Mouse (Mus musculus) forebrain, embryonic 14.5 days (tissue): ENCODE measurements around the gene Rcan2. TPM values are rescaled to one million over a fixed set of nuclear protein-coding genes. Genes with fewer than 3 reads are reported as not detected.
A peak's percentile ranks its signal among the peaks of the same experiment; 100 is the strongest.

Experiments used
- ATAC-seq: fragments of 200-750 bp; cut with Nextera tagmentation; 2 replicates; pipeline ENCODE4 v1.8.0; 2017; ENCODE audit warnings: mild to moderate bottlenecking, moderate library complexity
- DNase-seq: peaks from one replicate; pipeline ENCODE4 v3.0.0-alpha.2; 2015; ENCODE audit warnings: low spot score
- H3K27ac ChIP-seq: fragments of 300-500 bp; sonication (generic); 2 replicates; pipeline ENCODE4 v1.5.1; 2014; ENCODE audit warnings: low read depth, mild to moderate bottlenecking, control low read depth, low read length, moderate library complexity
- H3K27me3 ChIP-seq: fragments of 300-500 bp; sonication (generic); replicated peaks from 2 replicates; pipeline ENCODE4 v1.6.1; 2014; ENCODE audit warnings: low read length, control low read depth, mixed read lengths; ENCODE audit not compliant: control insufficient read depth, insufficient read depth
- H3K36me3 ChIP-seq: fragments of 300-500 bp; sonication (generic); 2 replicates; pipeline ENCODE4 v1.6.1; 2014; ENCODE audit warnings: low read length, control low read depth; ENCODE audit not compliant: control insufficient read depth, insufficient read depth
- H3K4me1 ChIP-seq: fragments of 300-500 bp; sonication (generic); 2 replicates; pipeline ENCODE4 v1.6.1; 2014; ENCODE audit warnings: antibody characterized with exemption, low read length, control low read depth; ENCODE audit not compliant: control insufficient read depth, insufficient read depth
- H3K4me2 ChIP-seq: fragments of 300-500 bp; sonication (generic); 2 replicates; pipeline ENCODE4 v1.6.1; 2014; ENCODE audit warnings: mild to moderate bottlenecking, control low read depth, low read length
- H3K4me3 ChIP-seq: fragments of 300-500 bp; sonication (generic); 2 replicates; pipeline ENCODE4 v1.5.1; 2014; ENCODE audit warnings: low read depth, low read length, control low read depth
- H3K9ac ChIP-seq: fragments of 300-500 bp; sonication (generic); 2 replicates; pipeline ENCODE4 v1.6.1; 2014; ENCODE audit warnings: mild to moderate bottlenecking, low read length, control low read depth, moderate library complexity
- H3K9me3 ChIP-seq: fragments of 300-500 bp; sonication (generic); replicated peaks from 2 replicates; pipeline ENCODE4 v1.6.1; 2016; ENCODE audit warnings: low read length, control low read depth, mixed read lengths; ENCODE audit not compliant: control insufficient read depth
- WGBS: fragments of 180-500 bp; shearing (Covaris S2); extraction: QIAGEN DNeasy Blood & Tissue Kit; methylation state at CpG from one replicate; pipeline ENCODE4 v1.1.7; 2014; 5-methylcytosine and 5-hydroxymethylcytosine counted together
- polyA plus RNA-seq: library from polyadenylated mRNA; unstranded; fragments of >200 nt; fragmentation: Nextera tagmentation; extraction: Ambion mirVana; gene quantifications from 2 replicates; pipeline ENCODE4 v1.2.1, GENCODE M21; 2014

Rcan2 gene
- polyA plus RNA-seq, 1 experiment from 2014 or later, result 20.2 TPM

GRCm38 (mm10) chr17:43801595-43802373 lies 633 bp downstream of the Rcan2 start:
- WGBS, result under 1% methylated on average over 43 of the region's 55 CpGs
- peak overlapping the region; percentile 78 for H3K9ac ChIP-seq
- peak; percentile 40 for DNase-seq
- peak overlapping the region; percentile 62 for H3K4me3 ChIP-seq
- no peaks in the 10 kb centered on the region for H3K27me3 ChIP-seq
- H3K4me1 ChIP-seq, result peaks cover 3% of the 10 kb centered on the region; the same call in 1 of the 2 replicates
- H3K9me3 ChIP-seq, result no peaks in the 10 kb centered on the region
- H3K4me2 ChIP-seq, result peak overlapping the region; percentile 87
- H3K27ac ChIP-seq, result peak overlapping the region; percentile 33; the same call in 1 of the 2 replicates
- H3K36me3 ChIP-seq, result no peaks in the 10 kb centered on the region
- ATAC-seq, result peak; percentile 88

- WGBS, result 73% methylated on average over 11 of the region's 11 CpGs
- DNase-seq, result no peak
- H3K4me1 ChIP-seq, result peaks cover 3% of the 10 kb centered on the region; the same call in 1 of the 2 replicates
- H3K4me2 ChIP-seq, result peak overlapping the region; percentile 87
- H3K9ac ChIP-seq, result peak overlapping the region; percentile 78; the same call in 1 of the 2 replicates
- H3K27me3 ChIP-seq, result no peaks in the 10 kb centered on the region
- H3K27ac ChIP-seq, result no peak overlapping the region
- ATAC-seq, result no peak
- no peaks in the 10 kb centered on the region for H3K9me3 ChIP-seq
- H3K4me3 ChIP-seq, result peak overlapping the region; percentile 62
- H3K36me3 ChIP-seq, result no peaks in the 10 kb centered on the region
These were observed 1.3 kb downstream of the Rcan2 start for GRCm38 (mm10) chr17:43802414-43802813.

GRCm38 (mm10) chr17:43803111-43803510 lies 2.0 kb downstream of the Rcan2 start:
- 84% methylated on average over 2 of the region's 2 CpGs for WGBS
- Histone ChIP-seq H3K27me3 (no peaks in the 10 kb centered on the region), H3K4me2 (no peak overlapping the region), H3K36me3 (no peaks in the 10 kb centered on the region), H3K9me3 (no peaks in the 10 kb centered on the region), H3K27ac (no peak overlapping the region), H3K4me1 (peaks cover 3% of the 10 kb centered on the region; the same call in 1 of the 2 replicates), H3K9ac (no peak overlapping the region), H3K4me3 (no peak overlapping the region)
- ATAC-seq (no peak), DNase-seq (no peak)

GRCm38 (mm10) chr17:43803764-43804163 lies 2.6 kb downstream of the Rcan2 start:
- Histone ChIP-seq H3K9ac (no peak overlapping the region), H3K4me1 (peaks cover 3% of the 10 kb centered on the region; the same call in 1 of the 2 replicates), H3K27ac (no peak overlapping the region), H3K4me2 (no peak overlapping the region), H3K4me3 (no peak overlapping the region), H3K36me3 (no peaks in the 10 kb centered on the region), H3K9me3 (no peaks in the 10 kb centered on the region), H3K27me3 (no peaks in the 10 kb centered on the region)
- WGBS, result 81% methylated on average over 6 of the region's 6 CpGs
- ATAC-seq (no peak), DNase-seq (no peak)

- H3K9ac ChIP-seq, result no peak overlapping the region
- ATAC-seq (no peak), DNase-seq (no peak)
These were observed 5.7 kb downstream of the Rcan2 start for GRCm38 (mm10) chr17:43806841-43807240.

GRCm38 (mm10) chr17:43811453-43811852 lies 10.3 kb downstream of the Rcan2 start:
- no peak overlapping the region for H3K9ac ChIP-seq
- no peak for DNase-seq
- no peak for ATAC-seq
- no peaks in the 10 kb centered on the region for H3K9me3 ChIP-seq
- no peak overlapping the region for H3K4me3 ChIP-seq
- no peak overlapping the region for H3K27ac ChIP-seq
- WGBS, result 88% methylated on average over 4 of the region's 4 CpGs
- no peaks in the 10 kb centered on the region for H3K36me3 ChIP-seq
- no peak overlapping the region for H3K4me2 ChIP-seq
- no peaks in the 10 kb centered on the region for H3K27me3 ChIP-seq
- H3K4me1 ChIP-seq, result no peaks in the 10 kb centered on the region

More at GRCm38 (mm10) chr17:43806841-43807240, 5.7 kb downstream of the Rcan2 start:
- H3K27ac ChIP-seq, result no peak overlapping the region
- H3K4me1 ChIP-seq, result peaks cover 3% of the 10 kb centered on the region; the same call in 1 of the 2 replicates
- H3K36me3 ChIP-seq, result no peaks in the 10 kb centered on the region
- H3K4me2 ChIP-seq, result no peak overlapping the region
- H3K4me3 ChIP-seq, result no peak overlapping the region
- no peaks in the 10 kb centered on the region for H3K27me3 ChIP-seq
- no peaks in the 10 kb centered on the region for H3K9me3 ChIP-seq
- 76% methylated on average over 4 of the region's 4 CpGs for WGBS

- WGBS, result 90% methylated on average over 4 of the region's 4 CpGs
- Histone ChIP-seq H3K27me3 (no peaks in the 10 kb centered on the region), H3K36me3 (no peaks in the 10 kb centered on the region), H3K27ac (no peak overlapping the region), H3K4me1 (no peaks in the 10 kb centered on the region), H3K4me2 (no peak overlapping the region), H3K9me3 (no peaks in the 10 kb centered on the region), H3K4me3 (no peak overlapping the region), H3K9ac (no peak overlapping the region)
- DNase-seq (no peak), ATAC-seq (no peak)
These were observed 14.2 kb downstream of the Rcan2 start for GRCm38 (mm10) chr17:43815376-43815775.

GRCm38 (mm10) chr17:43816480-43816879 lies 15.3 kb downstream of the Rcan2 start:
- Histone ChIP-seq H3K4me2 (no peak overlapping the region), H3K27me3 (no peaks in the 10 kb centered on the region), H3K27ac (no peak overlapping the region), H3K4me3 (no peak overlapping the region), H3K4me1 (no peaks in the 10 kb centered on the region), H3K9ac (no peak overlapping the region), H3K36me3 (no peaks in the 10 kb centered on the region), H3K9me3 (no peaks in the 10 kb centered on the region)
- DNase-seq, result no peak
- 100% methylated on average over 1 of the region's 1 CpGs for WGBS
- ATAC-seq, result no peak

- Histone ChIP-seq H3K4me3 (no peak overlapping the region), H3K27me3 (no peaks in the 10 kb centered on the region), H3K9me3 (no peaks in the 10 kb centered on the region), H3K4me2 (no peak overlapping the region), H3K9ac (no peak overlapping the region), H3K4me1 (no peaks in the 10 kb centered on the region), H3K36me3 (no peaks in the 10 kb centered on the region), H3K27ac (no peak overlapping the region)
- WGBS, result 86% methylated on average over 10 of the region's 10 CpGs
- no peak for ATAC-seq
- no peak for DNase-seq
These were observed 16.0 kb downstream of the Rcan2 start for GRCm38 (mm10) chr17:43817171-43817570.
